Mouse (Mus musculus) embryo, embryonic 11 days (tissue): ENCODE data around the gene Ppp2r3a.

ENCODE experiments used
- DNase-seq: peaks from one replicate; pipeline ENCODE4 v3.0.0-alpha.2; 2015

Gene Ppp2r3a

GRCm38 (mm10) chr9:101073041-101073986 lies 178.3 kb downstream of the Ppp2r3a start:
- peak; percentile 99 for DNase-seq

- peak; percentile 5 for DNase-seq
Observed at GRCm38 (mm10) chr9:101072506-101072905, 179.1 kb downstream of the Ppp2r3a start.

GRCm38 (mm10) chr9:101069781-101070180 lies 181.8 kb downstream of the Ppp2r3a start:
- no peak for DNase-seq

- no peak for DNase-seq
Observed at GRCm38 (mm10) chr9:101065076-101065602, 186.5 kb downstream of the Ppp2r3a start.

- DNase-seq, result no peak
Observed at GRCm38 (mm10) chr9:101062253-101062780, 189.3 kb downstream of the Ppp2r3a start.

GRCm38 (mm10) chr9:101061035-101061434 lies 190.6 kb downstream of the Ppp2r3a start:
- DNase-seq, result no peak

- no peak for DNase-seq
Observed at GRCm38 (mm10) chr9:101057156-101057555, 194.4 kb downstream of the Ppp2r3a start.
